Mouse (Mus musculus) stomach, postnatal 0 days (tissue): ENCODE measurements at regions not wholly inside any gene's neighbourhood (a gene's known extent, or its start where the extent isn't known, plus 50 kb on each side); places are given as distances from the start of the nearest gene placed in this dataset.

ENCODE experiments used
- ATAC-seq: fragments of 200-750 bp; cut with Nextera tagmentation; 2 replicates; pipeline ENCODE4 v1.8.0; 2017; ENCODE audit not compliant: low FRiP score, low TSS enrichment
- DNase-seq: peaks from one replicate; pipeline ENCODE4 v3.0.0-alpha.2; 2016; ENCODE audit warnings: low spot score
- H3K27ac ChIP-seq: fragments of 300-500 bp; sonication (generic); replicated peaks from 2 replicates; pipeline ENCODE4 v1.5.1; 2014; ENCODE audit warnings: mild to moderate bottlenecking, control low read depth
- H3K27me3 ChIP-seq: fragments of 300-500 bp; sonication (generic); 2 replicates; pipeline ENCODE4 v1.6.1; 2014; ENCODE audit warnings: low read length; ENCODE audit not compliant: control insufficient read depth, insufficient read depth
- H3K36me3 ChIP-seq: fragments of 300-500 bp; sonication (generic); 2 replicates; pipeline ENCODE4 v1.6.1; 2014; ENCODE audit warnings: low read length, mixed read lengths; ENCODE audit not compliant: control insufficient read depth, insufficient read depth
- H3K4me1 ChIP-seq: fragments of 300-500 bp; sonication (generic); replicated peaks from 2 replicates; pipeline ENCODE4 v1.6.1; 2014; ENCODE audit warnings: antibody characterized with exemption; ENCODE audit not compliant: control insufficient read depth, insufficient read depth
- H3K4me2 ChIP-seq: fragments of 300-500 bp; sonication (generic); replicated peaks from 2 replicates; pipeline ENCODE4 v1.6.1; 2014; ENCODE audit warnings: low read depth, mild to moderate bottlenecking, control low read depth, moderate library complexity
- H3K4me3 ChIP-seq: fragments of 300-500 bp; sonication (generic); 2 replicates; pipeline ENCODE4 v1.5.1; 2014; ENCODE audit warnings: low read depth, low read length, control low read depth
- H3K9ac ChIP-seq: fragments of 300-500 bp; sonication (generic); 2 replicates; pipeline ENCODE4 v1.6.1; 2014; ENCODE audit warnings: mild to moderate bottlenecking, low read length, control low read depth, mixed read lengths
- H3K9me3 ChIP-seq: fragments of 300-500 bp; sonication (generic); 2 replicates; pipeline ENCODE4 v1.6.1; 2016; ENCODE audit warnings: low read length; ENCODE audit not compliant: control insufficient read depth
- CTCF ChIP-seq: IDR thresholded peaks from 2 replicates; pipeline ENCODE4 v1.5.1; 2016; ENCODE audit warnings: antibody characterized with exemption, low read depth, mild to moderate bottlenecking, moderate library complexity
- EP300 ChIP-seq: optimal IDR thresholded peaks from 2 replicates; pipeline ENCODE3; 2016; ENCODE audit warnings: antibody characterized with exemption
- WGBS: fragments of 180-500 bp; shearing (Covaris S2); extraction: QIAGEN DNeasy Blood & Tissue Kit; methylation state at CpG from one replicate; pipeline ENCODE4 v1.1.7; 2014; 5-methylcytosine and 5-hydroxymethylcytosine counted together

DNA sequence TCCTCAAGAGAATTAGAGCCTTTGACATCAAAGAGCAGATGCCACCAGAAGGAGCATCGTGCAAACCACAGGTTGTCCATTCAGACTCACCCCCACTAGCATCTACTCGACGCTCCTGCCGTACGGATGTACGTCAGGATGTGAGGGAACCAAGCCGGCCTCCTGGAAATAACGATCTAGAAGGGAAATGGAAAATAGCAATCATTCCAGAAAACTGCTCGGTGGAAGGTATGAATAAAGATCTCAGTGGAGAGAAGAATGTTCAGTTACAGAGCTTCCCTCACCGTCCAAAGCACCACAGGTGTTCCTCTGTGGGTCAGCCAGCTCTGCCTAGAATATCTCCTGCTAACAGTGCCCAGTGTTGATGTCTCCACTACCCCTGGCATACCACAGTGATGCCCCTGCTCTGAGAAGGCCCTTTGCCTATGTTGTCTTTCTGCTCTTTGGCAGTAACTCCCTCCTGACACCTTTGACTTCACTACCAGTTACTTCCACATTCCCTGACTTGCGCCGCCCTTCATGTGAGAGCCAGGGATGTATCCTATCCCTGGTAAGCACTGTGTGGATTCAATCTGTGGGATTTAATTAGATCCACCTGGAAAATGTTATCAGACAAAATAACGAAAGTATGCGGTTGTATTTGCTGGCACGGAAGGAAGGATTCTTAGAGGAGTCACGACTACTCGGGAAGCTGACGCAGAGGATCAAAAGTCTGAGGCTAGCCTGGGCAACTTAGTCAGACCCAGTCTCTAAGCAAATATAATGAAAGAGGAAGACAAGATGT, 152.4 kb upstream of the Irf2bp2 start:
- ATAC-seq (no peak), DNase-seq (no peak)
- Histone ChIP-seq H3K27ac (no peak overlapping the region), H3K27me3 (no peaks in the 10 kb centered on the region), H3K4me2 (no peak overlapping the region), H3K9ac (no peak overlapping the region), H3K4me1 (no peaks in the 10 kb centered on the region; the same call in 1 of the 2 replicates), H3K9me3 (no peaks in the 10 kb centered on the region), H3K4me3 (no peak overlapping the region), H3K36me3 (no peaks in the 10 kb centered on the region)
- 76% methylated on average over 18 of the region's 18 CpGs for WGBS
- TF ChIP-seq CTCF, result no peak
- TF ChIP-seq EP300, result no peak

DNA sequence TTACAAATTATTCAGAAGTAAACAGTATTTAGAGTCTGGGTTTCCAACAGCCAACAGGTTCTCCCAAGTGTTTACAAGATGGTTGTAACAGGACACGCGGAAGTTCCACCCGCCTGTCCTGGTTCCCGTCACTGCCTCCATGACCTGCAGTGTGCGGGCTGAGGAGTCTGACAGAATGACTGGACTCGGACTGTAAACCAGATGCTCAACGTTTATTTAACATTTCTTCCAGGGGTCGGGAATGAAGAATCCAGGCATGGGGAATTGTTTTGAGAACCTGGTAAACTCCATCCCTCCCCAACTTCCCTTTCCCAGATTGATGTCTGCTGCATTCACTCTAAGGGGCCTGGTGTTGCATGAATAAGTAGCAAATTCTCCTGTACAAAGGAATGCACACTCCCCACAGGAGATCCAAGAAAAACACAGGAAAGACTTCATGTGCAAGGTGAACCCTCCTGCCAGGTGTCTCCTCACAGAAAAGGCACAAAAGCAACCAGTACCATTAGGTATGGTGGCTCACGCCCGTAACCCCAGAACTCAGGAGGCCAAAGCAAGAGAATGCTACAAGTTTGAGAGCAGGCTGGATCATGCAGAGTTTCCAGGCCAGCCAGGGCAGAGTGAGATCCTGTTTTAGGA, 151.1 kb upstream of the Irf2bp2 start:
- ATAC-seq (no peak), DNase-seq (no peak)
- no peaks in the 10 kb centered on the region for H3K27me3 ChIP-seq
- H3K9me3 ChIP-seq, result no peaks in the 10 kb centered on the region
- no peaks in the 10 kb centered on the region for H3K4me1 ChIP-seq
- no peaks in the 10 kb centered on the region for H3K36me3 ChIP-seq
- TF ChIP-seq CTCF, result no peak
- TF ChIP-seq EP300, result no peak
- no peak overlapping the region for H3K4me2 ChIP-seq
- H3K4me3 ChIP-seq, result no peak overlapping the region
- peak overlapping the region; percentile 42; the same call in 1 of the 2 replicates for H3K27ac ChIP-seq
- 47% methylated on average over 10 of the region's 10 CpGs for WGBS
- no peak overlapping the region for H3K9ac ChIP-seq

DNA sequence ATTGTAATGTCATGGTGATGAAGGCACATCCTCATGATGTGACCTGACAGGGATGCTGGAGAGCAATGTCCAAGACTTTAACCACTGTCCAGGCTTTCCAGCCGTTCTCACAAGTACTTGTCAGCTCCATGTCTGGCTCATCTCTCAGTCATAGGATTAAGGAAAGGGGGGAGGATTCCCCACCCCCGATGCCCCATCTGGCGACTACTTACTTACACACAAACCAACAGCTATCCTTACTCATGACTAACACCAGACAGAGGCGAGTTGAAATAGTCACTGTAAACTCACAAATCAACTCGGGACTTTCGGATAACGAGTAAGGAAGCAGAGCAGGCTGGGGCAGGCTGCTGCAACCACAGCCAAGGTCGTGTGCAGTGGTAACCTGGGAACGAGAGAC, 149.5 kb upstream of the Irf2bp2 start:
- no peaks in the 10 kb centered on the region for H3K27me3 ChIP-seq
- H3K36me3 ChIP-seq, result no peaks in the 10 kb centered on the region
- no peaks in the 10 kb centered on the region for H3K9me3 ChIP-seq
- no peak for TF ChIP-seq CTCF
- TF ChIP-seq EP300, result no peak
- 0 out of 2 replicates have a peak overlapping the region, but pooled peaks have one; percentile 53 for H3K27ac ChIP-seq
- no peak overlapping the region for H3K4me2 ChIP-seq
- 0 out of 2 replicates have a peak, but pooled peaks have one; percentile 9 for ATAC-seq
- no peak overlapping the region for H3K4me3 ChIP-seq
- no peak overlapping the region for H3K9ac ChIP-seq
- WGBS, result 52% methylated on average over 9 of the region's 9 CpGs
- no peak for DNase-seq
- H3K4me1 ChIP-seq, result no peaks in the 10 kb centered on the region

DNA sequence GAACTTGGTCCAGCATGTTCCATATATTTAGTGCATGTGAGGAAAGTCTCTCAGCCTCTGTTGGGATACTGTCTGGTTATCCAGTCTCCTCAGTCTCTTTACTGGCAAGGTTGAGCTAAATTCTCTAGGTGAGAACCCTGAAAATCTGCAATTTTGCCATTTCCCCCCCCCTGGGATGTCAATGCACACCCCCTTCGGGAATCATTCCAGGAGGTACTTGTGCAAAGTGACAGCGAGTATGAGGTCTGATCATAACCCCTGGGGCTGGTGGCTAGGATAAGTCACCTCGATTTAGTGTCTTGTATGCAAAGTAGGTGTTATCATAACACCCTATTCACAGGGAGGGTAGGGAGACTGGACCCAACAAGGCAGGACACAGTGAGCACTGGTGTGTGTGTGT, 148.3 kb upstream of the Irf2bp2 start:
- ATAC-seq (no peak), DNase-seq (no peak)
- no peak overlapping the region for H3K27ac ChIP-seq
- H3K4me1 ChIP-seq, result no peaks in the 10 kb centered on the region; the same call in 1 of the 2 replicates
- TF ChIP-seq CTCF, result no peak
- TF ChIP-seq EP300, result no peak
- no peaks in the 10 kb centered on the region for H3K9me3 ChIP-seq
- no peak overlapping the region for H3K9ac ChIP-seq
- no peak overlapping the region for H3K4me2 ChIP-seq
- no peaks in the 10 kb centered on the region for H3K27me3 ChIP-seq
- 89% methylated on average over 3 of the region's 3 CpGs for WGBS
- no peaks in the 10 kb centered on the region for H3K36me3 ChIP-seq
- H3K4me3 ChIP-seq, result no peak overlapping the region

- TF ChIP-seq EP300 (no peak), CTCF (no peak)
- ATAC-seq, result no peak
These were observed 147.2 kb upstream of the Irf2bp2 start for GRCm38 (mm10) chr8:126741031-126741430.

DNA sequence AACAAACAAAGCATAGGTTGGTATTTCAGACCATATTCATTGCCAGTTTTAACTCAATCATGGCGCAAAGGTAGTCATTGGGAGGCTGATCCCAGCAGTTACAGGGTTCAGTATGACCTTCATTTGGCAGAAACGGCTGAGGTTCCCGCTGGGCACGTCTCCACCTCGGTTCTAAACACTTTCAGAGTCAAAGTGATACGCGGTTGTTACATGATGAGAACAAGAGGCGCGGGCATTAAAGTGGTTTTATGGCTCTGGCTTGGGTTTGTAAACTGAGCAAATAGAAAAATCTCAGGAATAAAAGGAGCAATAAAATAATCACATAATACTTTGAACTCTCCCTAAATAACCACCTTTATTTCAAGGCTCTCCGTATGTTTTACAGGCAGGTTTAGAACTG, 146.0 kb upstream of the Irf2bp2 start:
- H3K27me3 ChIP-seq, result no peaks in the 10 kb centered on the region
- ATAC-seq (no peak), DNase-seq (no peak)
- no peak overlapping the region for H3K4me3 ChIP-seq
- peaks cover 11% of the 10 kb centered on the region for H3K4me1 ChIP-seq
- WGBS, result 79% methylated on average over 10 of the region's 10 CpGs
- no peak overlapping the region for H3K27ac ChIP-seq
- no peak overlapping the region for H3K4me2 ChIP-seq
- TF ChIP-seq CTCF (no peak), EP300 (no peak)
- H3K9me3 ChIP-seq, result no peaks in the 10 kb centered on the region
- H3K36me3 ChIP-seq, result no peaks in the 10 kb centered on the region
- H3K9ac ChIP-seq, result no peak overlapping the region

More at GRCm38 (mm10) chr8:126741031-126741430, 147.2 kb upstream of the Irf2bp2 start:
- Histone ChIP-seq H3K27me3 (no peaks in the 10 kb centered on the region), H3K9me3 (no peaks in the 10 kb centered on the region), H3K36me3 (no peaks in the 10 kb centered on the region), H3K9ac (no peak overlapping the region), H3K4me1 (peaks cover 3% of the 10 kb centered on the region; the same call in 1 of the 2 replicates), H3K4me3 (no peak overlapping the region), H3K27ac (no peak overlapping the region), H3K4me2 (no peak overlapping the region)
- WGBS, result 39% methylated on average over 3 of the region's 3 CpGs
- DNase-seq, result peak; percentile 57
